Mouse (Mus musculus): ENCODE data around the gene Ptprt.

The Ptprt gene

GRCm38 (mm10) chr2:162660941-162661386 is at the start of gene Ptprt:
TSS of gene Ptprt (minus strand) at chr2:162661147.
- no peak for DNase-seq (ENCODE audit: low spot score in 2 of 2)

GRCm38 (mm10) chr2:162710443-162710842 is 49.5 kb upstream of the Ptprt start:
- DNase-seq (ENCODE audit: low spot score in 2 of 2) = no peak

GRCm38 (mm10) chr2:162699691-162700090 is 38.7 kb upstream of the Ptprt start:
- DNase-seq (ENCODE audit: low spot score in 2 of 2) = no peak

- DNase-seq (ENCODE audit: low spot score in 2 of 2) = no peak
These were observed 38.1 kb upstream of the Ptprt start for GRCm38 (mm10) chr2:162699036-162699435.

GRCm38 (mm10) chr2:162698068-162698467 is 37.1 kb upstream of the Ptprt start:
- no peak for DNase-seq (ENCODE audit: low spot score in 2 of 2)

GRCm38 (mm10) chr2:162697151-162697550 is 36.2 kb upstream of the Ptprt start:
- DNase-seq (ENCODE audit: low spot score in 2 of 2) = no peak

GRCm38 (mm10) chr2:162692143-162692542 is 31.2 kb upstream of the Ptprt start:
- no peak for DNase-seq (ENCODE audit: low spot score in 2 of 2)

- no peak for DNase-seq (ENCODE audit: low spot score in 2 of 2)
These were observed 21.7 kb upstream of the Ptprt start for GRCm38 (mm10) chr2:162682674-162683073.

- DNase-seq (ENCODE audit: low spot score in 2 of 2) = no peak
These were observed 1.6 kb upstream of the Ptprt start for GRCm38 (mm10) chr2:162662431-162662970.

GRCm38 (mm10) chr2:162661733-162662132 is 786 bp upstream of the Ptprt start:
- DNase-seq (ENCODE audit: low spot score in 2 of 2) = no peak

- no peak for DNase-seq (ENCODE audit: low spot score in 2 of 2)
These were observed 561 bp downstream of the Ptprt start for GRCm38 (mm10) chr2:162660231-162660940.

- no peak for DNase-seq (ENCODE audit: low spot score in 2 of 2)
These were observed 1.9 kb downstream of the Ptprt start for GRCm38 (mm10) chr2:162658997-162659396.

GRCm38 (mm10) chr2:162657541-162657940 is 3.4 kb downstream of the Ptprt start:
- DNase-seq (ENCODE audit: low spot score in 2 of 2) = no peak

GRCm38 (mm10) chr2:162654416-162654815 is 6.5 kb downstream of the Ptprt start:
- DNase-seq (ENCODE audit: low spot score in 2 of 2) = no peak

- DNase-seq (ENCODE audit: low spot score in 2 of 2) = no peak
These were observed 22.3 kb downstream of the Ptprt start for GRCm38 (mm10) chr2:162638676-162639075.

- no peak for DNase-seq (ENCODE audit: low spot score in 2 of 2)
These were observed 23.4 kb downstream of the Ptprt start for GRCm38 (mm10) chr2:162637537-162637936.

GRCm38 (mm10) chr2:162636387-162637009 is 24.4 kb downstream of the Ptprt start:
- DNase-seq (ENCODE audit: low spot score in 2 of 2) = no peak

- no peak for DNase-seq (ENCODE audit: low spot score in 2 of 2)
These were observed 26.0 kb downstream of the Ptprt start for GRCm38 (mm10) chr2:162634901-162635300.

GRCm38 (mm10) chr2:162626076-162626475 is 34.9 kb downstream of the Ptprt start:
- DNase-seq (ENCODE audit: low spot score in 2 of 2) = no peak

- DNase-seq (ENCODE audit: low spot score in 2 of 2) = no peak
These were observed 36.2 kb downstream of the Ptprt start for GRCm38 (mm10) chr2:162624707-162625106.

- DNase-seq (ENCODE audit: low spot score in 2 of 2) = no peak
These were observed 46.7 kb downstream of the Ptprt start for GRCm38 (mm10) chr2:162614256-162614655.

- no peak for DNase-seq (ENCODE audit: low spot score in 2 of 2)
These were observed 47.5 kb downstream of the Ptprt start for GRCm38 (mm10) chr2:162613480-162613879.

GRCm38 (mm10) chr2:162602721-162603120 is 58.2 kb downstream of the Ptprt start:
- DNase-seq (ENCODE audit: low spot score in 2 of 2) = no peak
